Mouse (Mus musculus): Measurements from ENCODE around the gene Rgs6. TPM values are rescaled to one million over a fixed set of nuclear protein-coding genes. Genes with fewer than 3 reads are reported as not detected.

Rgs6 gene
- polyA plus RNA-seq, 1 experiment from 2014 or later = 0.70 TPM

GRCm38 (mm10) chr12:83160211-83160610, 572.1 kb downstream of the Rgs6 start:
- WGBS = 88% methylated on average over 2 of the region's 2 CpGs
- Histone ChIP-seq H3K27ac (replicated peaks; ENCODE audit: low read depth, low read length) (no peak overlapping the region), H3K9me3 (replicated peaks; ENCODE audit: control insufficient read depth, low read length) (no peaks in the 10 kb centered on the region), H3K4me2 (ENCODE audit: low read depth, low read length) (no peak overlapping the region), H3K36me3 (replicated peaks; ENCODE audit: control insufficient read depth, insufficient read depth, low read depth, low read length) (no peaks in the 10 kb centered on the region), H3K4me1 (ENCODE audit: control insufficient read depth, insufficient read depth, low read length) (no peaks in the 10 kb centered on the region), H3K4me3 (ENCODE audit: low read depth, low read length) (no peak overlapping the region), H3K9ac (replicated peaks; ENCODE audit: low read length) (no peak overlapping the region), H3K27me3 (ENCODE audit: control insufficient read depth, insufficient read depth, low read length) (no peaks in the 10 kb centered on the region)
- ATAC-seq (replicated peaks; ENCODE audit: insufficient number of reproducible peaks, low FRiP score, low TSS enrichment, low read depth) (no peak), DNase-seq (ENCODE audit: low spot score) (no peak)

GRCm38 (mm10) chr12:83160700-83161099, 572.6 kb downstream of the Rgs6 start:
- no peaks in the 10 kb centered on the region for H3K9me3 ChIP-seq (replicated peaks; ENCODE audit: control insufficient read depth, low read length)
- no peak overlapping the region for H3K4me2 ChIP-seq (ENCODE audit: low read depth, low read length)
- no peak overlapping the region for H3K4me3 ChIP-seq (ENCODE audit: low read depth, low read length)
- no peaks in the 10 kb centered on the region for H3K27me3 ChIP-seq (ENCODE audit: control insufficient read depth, insufficient read depth, low read length)
- no peak for ATAC-seq (replicated peaks; ENCODE audit: insufficient number of reproducible peaks, low FRiP score, low TSS enrichment, low read depth)
- H3K4me1 ChIP-seq (ENCODE audit: control insufficient read depth, insufficient read depth, low read length) = no peaks in the 10 kb centered on the region
- H3K36me3 ChIP-seq (replicated peaks; ENCODE audit: control insufficient read depth, insufficient read depth, low read depth, low read length) = no peaks in the 10 kb centered on the region
- no peak overlapping the region for H3K27ac ChIP-seq (replicated peaks; ENCODE audit: low read depth, low read length)
- no peak overlapping the region for H3K9ac ChIP-seq (replicated peaks; ENCODE audit: low read length)
- no peak for DNase-seq (ENCODE audit: low spot score)
- 86% methylated on average over 4 of the region's 4 CpGs for WGBS

GRCm38 (mm10) chr12:83163721-83164120, 575.6 kb downstream of the Rgs6 start:
- 82% methylated on average over 5 of the region's 5 CpGs for WGBS
- no peak overlapping the region for H3K27ac ChIP-seq (replicated peaks; ENCODE audit: low read depth, low read length)
- DNase-seq (ENCODE audit: low spot score) (no peak), ATAC-seq (replicated peaks; ENCODE audit: insufficient number of reproducible peaks, low FRiP score, low TSS enrichment, low read depth) (no peak)
- H3K4me3 ChIP-seq (ENCODE audit: low read depth, low read length) = no peak overlapping the region
- H3K4me2 ChIP-seq (ENCODE audit: low read depth, low read length) = no peak overlapping the region
- no peak overlapping the region for H3K9ac ChIP-seq (replicated peaks; ENCODE audit: low read length)
- H3K9me3 ChIP-seq (replicated peaks; ENCODE audit: control insufficient read depth, low read length) = no peaks in the 10 kb centered on the region
- no peaks in the 10 kb centered on the region for H3K27me3 ChIP-seq (ENCODE audit: control insufficient read depth, insufficient read depth, low read length)
- no peaks in the 10 kb centered on the region for H3K36me3 ChIP-seq (replicated peaks; ENCODE audit: control insufficient read depth, insufficient read depth, low read depth, low read length)
- H3K4me1 ChIP-seq (ENCODE audit: control insufficient read depth, insufficient read depth, low read length) = no peaks in the 10 kb centered on the region

GRCm38 (mm10) chr12:83165058-83165457, 577.0 kb downstream of the Rgs6 start:
- Histone ChIP-seq H3K4me2 (ENCODE audit: low read depth, low read length) (no peak overlapping the region), H3K27me3 (ENCODE audit: control insufficient read depth, insufficient read depth, low read length) (no peaks in the 10 kb centered on the region), H3K27ac (replicated peaks; ENCODE audit: low read depth, low read length) (no peak overlapping the region), H3K9ac (replicated peaks; ENCODE audit: low read length) (no peak overlapping the region), H3K36me3 (replicated peaks; ENCODE audit: control insufficient read depth, insufficient read depth, low read depth, low read length) (no peaks in the 10 kb centered on the region), H3K4me1 (ENCODE audit: control insufficient read depth, insufficient read depth, low read length) (no peaks in the 10 kb centered on the region), H3K9me3 (replicated peaks; ENCODE audit: control insufficient read depth, low read length) (no peaks in the 10 kb centered on the region), H3K4me3 (ENCODE audit: low read depth, low read length) (no peak overlapping the region)
- 96% methylated on average over 1 of the region's 1 CpGs for WGBS
- DNase-seq (ENCODE audit: low spot score) (no peak), ATAC-seq (replicated peaks; ENCODE audit: insufficient number of reproducible peaks, low FRiP score, low TSS enrichment, low read depth) (no peak)

- no peak for ATAC-seq (replicated peaks; ENCODE audit: insufficient number of reproducible peaks, low FRiP score, low TSS enrichment, low read depth)
- 79% methylated on average over 6 of the region's 6 CpGs for WGBS
- H3K27ac ChIP-seq (replicated peaks; ENCODE audit: low read depth, low read length) = no peak overlapping the region
- no peaks in the 10 kb centered on the region for H3K36me3 ChIP-seq (replicated peaks; ENCODE audit: control insufficient read depth, insufficient read depth, low read depth, low read length)
- no peak for DNase-seq (ENCODE audit: low spot score)
- H3K9ac ChIP-seq (replicated peaks; ENCODE audit: low read length) = no peak overlapping the region
- H3K4me3 ChIP-seq (ENCODE audit: low read depth, low read length) = no peak overlapping the region
- H3K9me3 ChIP-seq (replicated peaks; ENCODE audit: control insufficient read depth, low read length) = no peaks in the 10 kb centered on the region
- H3K27me3 ChIP-seq (ENCODE audit: control insufficient read depth, insufficient read depth, low read length) = no peaks in the 10 kb centered on the region
- H3K4me2 ChIP-seq (ENCODE audit: low read depth, low read length) = no peak overlapping the region
- H3K4me1 ChIP-seq (ENCODE audit: control insufficient read depth, insufficient read depth, low read length) = no peaks in the 10 kb centered on the region
Measured at GRCm38 (mm10) chr12:83168310-83168709, 580.2 kb downstream of the Rgs6 start.

- Histone ChIP-seq H3K4me1 (ENCODE audit: control insufficient read depth, insufficient read depth, low read length) (no peaks in the 10 kb centered on the region), H3K27ac (replicated peaks; ENCODE audit: low read depth, low read length) (no peak overlapping the region), H3K36me3 (replicated peaks; ENCODE audit: control insufficient read depth, insufficient read depth, low read depth, low read length) (no peaks in the 10 kb centered on the region), H3K27me3 (ENCODE audit: control insufficient read depth, insufficient read depth, low read length) (no peaks in the 10 kb centered on the region), H3K4me2 (ENCODE audit: low read depth, low read length) (no peak overlapping the region), H3K9me3 (replicated peaks; ENCODE audit: control insufficient read depth, low read length) (no peaks in the 10 kb centered on the region), H3K4me3 (ENCODE audit: low read depth, low read length) (no peak overlapping the region), H3K9ac (replicated peaks; ENCODE audit: low read length) (no peak overlapping the region)
- no peak for DNase-seq (ENCODE audit: low spot score)
- WGBS = 69% methylated on average over 12 of the region's 12 CpGs
- ATAC-seq (replicated peaks; ENCODE audit: insufficient number of reproducible peaks, low FRiP score, low TSS enrichment, low read depth) = no peak
Measured at GRCm38 (mm10) chr12:83169495-83170209, 581.6 kb downstream of the Rgs6 start.

GRCm38 (mm10) chr12:83178770-83179169, 590.7 kb downstream of the Rgs6 start:
- Histone ChIP-seq H3K27ac (replicated peaks; ENCODE audit: low read depth, low read length) (no peak overlapping the region), H3K4me3 (ENCODE audit: low read depth, low read length) (no peak overlapping the region), H3K27me3 (ENCODE audit: control insufficient read depth, insufficient read depth, low read length) (no peaks in the 10 kb centered on the region), H3K4me2 (ENCODE audit: low read depth, low read length) (no peak overlapping the region), H3K9me3 (replicated peaks; ENCODE audit: control insufficient read depth, low read length) (no peaks in the 10 kb centered on the region), H3K4me1 (ENCODE audit: control insufficient read depth, insufficient read depth, low read length) (no peaks in the 10 kb centered on the region), H3K9ac (replicated peaks; ENCODE audit: low read length) (no peak overlapping the region), H3K36me3 (replicated peaks; ENCODE audit: control insufficient read depth, insufficient read depth, low read depth, low read length) (no peaks in the 10 kb centered on the region)
- no peak for DNase-seq (ENCODE audit: low spot score)
- 71% methylated on average over 2 of the region's 2 CpGs for WGBS
- ATAC-seq (replicated peaks; ENCODE audit: insufficient number of reproducible peaks, low FRiP score, low TSS enrichment, low read depth) = no peak

GRCm38 (mm10) chr12:83179860-83180259, 591.8 kb downstream of the Rgs6 start:
- H3K4me3 ChIP-seq (ENCODE audit: low read depth, low read length) = no peak overlapping the region
- H3K4me2 ChIP-seq (ENCODE audit: low read depth, low read length) = no peak overlapping the region
- H3K27ac ChIP-seq (replicated peaks; ENCODE audit: low read depth, low read length) = no peak overlapping the region
- H3K36me3 ChIP-seq (replicated peaks; ENCODE audit: control insufficient read depth, insufficient read depth, low read depth, low read length) = no peaks in the 10 kb centered on the region
- no peaks in the 10 kb centered on the region for H3K9me3 ChIP-seq (replicated peaks; ENCODE audit: control insufficient read depth, low read length)
- no peaks in the 10 kb centered on the region for H3K27me3 ChIP-seq (ENCODE audit: control insufficient read depth, insufficient read depth, low read length)
- no peak overlapping the region for H3K9ac ChIP-seq (replicated peaks; ENCODE audit: low read length)
- ATAC-seq (replicated peaks; ENCODE audit: insufficient number of reproducible peaks, low FRiP score, low TSS enrichment, low read depth) = no peak
- DNase-seq (ENCODE audit: low spot score) = no peak
- no peaks in the 10 kb centered on the region for H3K4me1 ChIP-seq (ENCODE audit: control insufficient read depth, insufficient read depth, low read length)
- WGBS = 53% methylated on average over 1 of the region's 1 CpGs
